Mouse (Mus musculus) E14TG2a.4 (cell line): ENCODE results near the gene Hist2h4.

Source experiments
- CTCF ChIP-seq: conservative IDR thresholded peaks from 2 replicates; pipeline ENCODE4 v1.5.1; 2014; ENCODE audit warnings: low read length
- POU5F1 ChIP-seq: IDR thresholded peaks from 2 replicates; pipeline ENCODE4 v1.6.1; 2014; ENCODE audit warnings: low read length, borderline replicate concordance

DNA sequence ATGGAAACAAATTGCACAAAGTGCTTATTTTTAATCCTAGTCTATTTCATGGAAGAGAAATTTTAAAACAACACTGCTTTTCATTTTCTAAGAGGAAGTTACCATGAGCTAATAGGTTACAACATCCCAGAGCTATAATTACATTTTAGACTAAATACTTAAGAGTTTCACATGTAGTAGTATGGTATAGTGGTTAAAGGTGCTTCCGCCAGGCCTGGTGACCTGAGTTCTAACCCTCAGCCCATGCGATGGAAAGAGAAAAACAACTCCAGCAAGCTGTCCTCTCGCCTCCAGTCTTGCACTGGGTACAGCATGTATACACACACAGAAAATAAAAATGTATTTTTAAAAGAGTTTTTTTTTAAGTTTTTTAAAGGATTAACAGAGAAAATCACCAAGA is 11.3 kb downstream of the Hist2h4 start:
- no peak for TF ChIP-seq CTCF
- TF ChIP-seq POU5F1 = no peak
